Comparison of ENCODE assay signal across 20 mouse cellular contexts in genomic region chr10:77658286-77658994, GRCm38 (mm10). TPM values are rescaled to one million over a fixed set of nuclear protein-coding genes. Genes with fewer than 3 reads are reported as not detected.
DNase-seq lines count a peak whose midpoint lies in the region; ATAC-seq lines count a peak whose summit lies in the region.
"Had no signal": no experiment of that assay in that cellular context is flagged by ENCODE, and none has a peak within 500 bp of the region (broad histone marks: within the 10 kb centered on the region; RNA-seq: fewer than 3 reads in every experiment).

No protein-coding gene starts in this region.

- peaks cover under 1% of the 10 kb centered on the region; the same call in 1 of the 2 replicates for H3K27me3 ChIP-seq in kidney, embryonic 15.5 days
- H3K27me3 ChIP-seq: forebrain, embryonic 15.5 days; hindbrain, embryonic 12.5 days; midbrain, embryonic 15.5 days had no signal

- H3K27ac ChIP-seq in kidney, embryonic 15.5 days, result no peak overlapping the region
- H3K27ac ChIP-seq: forebrain, embryonic 15.5 days; hindbrain, embryonic 12.5 days; liver, embryonic 14.5 days; midbrain, embryonic 15.5 days had no signal

- H3K4me3 ChIP-seq in kidney, embryonic 15.5 days (replicated peaks), result no peak overlapping the region
- H3K4me3 ChIP-seq: forebrain, embryonic 15.5 days; hindbrain, embryonic 12.5 days; midbrain, embryonic 15.5 days had no signal

- peak; percentile 69; the same call in 1 of the 2 replicates for ATAC-seq in kidney, embryonic 15.5 days (replicated peaks; ENCODE audit: low FRiP score)
- ATAC-seq: forebrain, embryonic 15.5 days; midbrain, embryonic 15.5 days had no signal

- peaks cover 7% of the 10 kb centered on the region; the same call in 1 of the 2 replicates for H3K4me1 ChIP-seq in kidney, embryonic 15.5 days
- H3K4me1 ChIP-seq: forebrain, embryonic 15.5 days had no signal

- DNase-seq in heart, adult 11 months, result peak; percentile 97
- no peak for DNase-seq in heart, adult 8-10 months (ENCODE audit: low spot score)
- DNase-seq in MN1 (ENCODE audit: low spot score), result peak; percentile 63
- DNase-seq in lung, postnatal 10 days, result peak; percentile 82
- no peak for DNase-seq in ovary, postnatal 36 days (ENCODE audit: low spot score)
- no peak for DNase-seq in spleen, postnatal 36 days (ENCODE audit: low spot score in 2 of 2)
- DNase-seq in right cerebral cortex, postnatal 25 days, result no peak
- DNase-seq: cerebellum, adult 8-10 months; gastrocnemius, postnatal 14 days had no signal

- H3K4me2 ChIP-seq in kidney, embryonic 15.5 days, result no peak overlapping the region
- H3K4me2 ChIP-seq: forebrain, embryonic 15.5 days; hindbrain, embryonic 12.5 days; midbrain, embryonic 15.5 days had no signal

- WGBS in kidney, embryonic 15.5 days, result 34% methylated on average over 15 of the region's 15 CpGs

- H3K9ac ChIP-seq in kidney, embryonic 15.5 days, result no peak overlapping the region
- H3K9ac ChIP-seq: forebrain, embryonic 15.5 days; hindbrain, embryonic 12.5 days; liver, embryonic 14.5 days; midbrain, embryonic 15.5 days had no signal

- H3K36me3 ChIP-seq in kidney, embryonic 15.5 days, result no peaks in the 10 kb centered on the region
- H3K36me3 ChIP-seq: forebrain, embryonic 15.5 days; hindbrain, embryonic 12.5 days; midbrain, embryonic 15.5 days had no signal

- H3K9me3 ChIP-seq in kidney, embryonic 15.5 days (replicated peaks), result no peaks in the 10 kb centered on the region; the same call in 1 of the 2 replicates
- H3K9me3 ChIP-seq: forebrain, embryonic 15.5 days; midbrain, embryonic 15.5 days had no signal

RNA-seq across cellular contexts. Expression of gene Tspear, which starts 27.9 kb away (rescaled TPM):
- not detected for total RNA-seq in heart, adult 8-10 months (2022)
- 0.50 and 0.90 TPM in 2 replicates for polyA plus RNA-seq in kidney, embryonic 15.5 days (2015; fragmentation: Nextera tagmentation; extraction: Ambion mirVana)
- total RNA-seq: gastrocnemius, postnatal 14 days; layer of hippocampus, adult 8-10 months; neutrophil, adult 5-6 weeks had no signal

RNA-seq across cellular contexts. Expression of gene Gm19402, which starts 32.1 kb away (rescaled TPM):
- total RNA-seq in heart, adult 8-10 months (2022), result not detected
- not detected in 2 replicates for polyA plus RNA-seq in kidney, embryonic 15.5 days (2015; fragmentation: Nextera tagmentation; extraction: Ambion mirVana)
- total RNA-seq: ES-E14; gastrocnemius, postnatal 14 days; layer of hippocampus, adult 8-10 months; left cerebral cortex, postnatal 25 days; neutrophil, adult 5-6 weeks had no signal
- polyA plus RNA-seq: brain, embryonic 14.5 days; embryonic facial prominence, embryonic 14.5 days; forebrain, embryonic 15.5 days; hindbrain, embryonic 12.5 days; liver, embryonic 14.5 days; midbrain, embryonic 15.5 days had no signal

RNA-seq across cellular contexts. Expression of gene Ube2g2, which starts 36.4 kb away (rescaled TPM):
- 10 to 100 TPM; 78.9 to 82.9 (median 81.2) TPM for total RNA-seq in heart, adult 8-10 months (2022)
- 71.9 and 72.0 TPM in 2 replicates for polyA plus RNA-seq in kidney, embryonic 15.5 days (2015; fragmentation: Nextera tagmentation; extraction: Ambion mirVana)

RNA-seq across cellular contexts. Expression of gene Gm9508, which starts 38.6 kb away (rescaled TPM):
- not detected for total RNA-seq in heart, adult 8-10 months (2022)
- polyA plus RNA-seq in kidney, embryonic 15.5 days (2015; fragmentation: Nextera tagmentation; extraction: Ambion mirVana), result not detected in 2 replicates
- total RNA-seq: ES-E14; gastrocnemius, postnatal 14 days; layer of hippocampus, adult 8-10 months; left cerebral cortex, postnatal 25 days; neutrophil, adult 5-6 weeks had no signal
- polyA plus RNA-seq: brain, embryonic 14.5 days; embryonic facial prominence, embryonic 14.5 days; forebrain, embryonic 15.5 days; hindbrain, embryonic 12.5 days; liver, embryonic 14.5 days; midbrain, embryonic 15.5 days had no signal

RNA-seq across cellular contexts. Expression of gene Gm10272, which starts 48.0 kb away (rescaled TPM):
- not detected for total RNA-seq in heart, adult 8-10 months (2022)
- not detected in 2 replicates for polyA plus RNA-seq in kidney, embryonic 15.5 days (2015; fragmentation: Nextera tagmentation; extraction: Ambion mirVana)
- total RNA-seq: ES-E14; gastrocnemius, postnatal 14 days; layer of hippocampus, adult 8-10 months; left cerebral cortex, postnatal 25 days; neutrophil, adult 5-6 weeks had no signal
- polyA plus RNA-seq: brain, embryonic 14.5 days; embryonic facial prominence, embryonic 14.5 days; forebrain, embryonic 15.5 days; hindbrain, embryonic 12.5 days; liver, embryonic 14.5 days; midbrain, embryonic 15.5 days had no signal

Comparison
In these comparisons a context has a peak if more than half of its experiments do, and no peak if none do; other contexts are left out.
1. DNase-seq: peak in heart, adult 11 months (single experiment), MN1 (single experiment) and lung, postnatal 10 days (single experiment); none in heart, adult 8-10 months (single experiment), ovary, postnatal 36 days (single experiment), spleen, postnatal 36 days (0 of 2) and right cerebral cortex, postnatal 25 days (single experiment).